Mouse (Mus musculus) urinary bladder, postnatal 4 days (tissue): ENCODE results near the gene Mospd2.
A peak's percentile ranks its signal among the peaks of the same experiment; 100 is the strongest.

Experiments
- DNase-seq, 2 experiments: peaks; one replicate each; pipeline ENCODE4 v3.0.0; 2021 to 2022; ENCODE audit warnings: low spot score in 2 of 2

The Mospd2 gene

DNA sequence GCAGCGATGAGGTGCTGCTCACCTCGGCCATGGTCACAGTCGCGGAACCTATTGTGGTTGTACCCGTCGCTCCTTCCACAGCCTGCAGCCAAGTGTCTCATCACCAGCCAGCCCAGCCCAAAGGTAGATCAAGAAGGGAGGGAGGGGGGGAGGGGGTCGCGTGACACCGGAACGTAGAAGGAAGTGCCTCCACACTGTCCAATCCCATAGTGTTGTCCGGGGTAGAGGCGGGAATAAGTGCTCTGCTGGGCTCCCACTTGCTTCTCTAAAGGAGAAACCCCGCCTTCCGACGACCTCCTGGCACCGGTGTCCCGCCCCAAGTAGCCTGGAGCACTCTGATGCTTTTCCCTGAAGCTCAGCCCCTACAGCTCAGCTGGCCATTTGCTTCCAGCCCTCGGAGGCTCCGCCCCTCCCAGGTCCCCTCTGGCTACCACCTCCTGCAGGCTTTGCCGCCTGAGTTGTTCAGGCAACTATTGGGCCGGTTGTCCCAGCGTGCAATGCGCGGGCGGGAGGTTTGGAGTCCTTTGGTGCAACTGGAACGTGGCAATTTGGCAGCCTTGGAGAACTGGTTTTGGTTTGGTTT lies at the start of gene Mospd2, which contains the start of gene Fancb:
Gene Mospd2, minus strand, starts transcription at position 183 of the 583 bp plus-strand sequence.
Gene Fancb, plus strand, starts transcription at position 400 of the 583 bp plus-strand sequence.
- peak; percentile 78 to 84 for DNase-seq

GRCm38 (mm10) chrX:165004779-165005324 lies 24.7 kb upstream of the Mospd2 start, which contains the start of gene Gm17604:
Gene Gm17604, minus strand, starts transcription at chrX:165004829.
- DNase-seq, result no peak

- DNase-seq, result no peak
Observed at GRCm38 (mm10) chrX:165003141-165003540, 23.0 kb upstream of the Mospd2 start.

- no peak for DNase-seq
Observed at GRCm38 (mm10) chrX:164978866-164979265, 1.3 kb downstream of the Mospd2 start.

DNA sequence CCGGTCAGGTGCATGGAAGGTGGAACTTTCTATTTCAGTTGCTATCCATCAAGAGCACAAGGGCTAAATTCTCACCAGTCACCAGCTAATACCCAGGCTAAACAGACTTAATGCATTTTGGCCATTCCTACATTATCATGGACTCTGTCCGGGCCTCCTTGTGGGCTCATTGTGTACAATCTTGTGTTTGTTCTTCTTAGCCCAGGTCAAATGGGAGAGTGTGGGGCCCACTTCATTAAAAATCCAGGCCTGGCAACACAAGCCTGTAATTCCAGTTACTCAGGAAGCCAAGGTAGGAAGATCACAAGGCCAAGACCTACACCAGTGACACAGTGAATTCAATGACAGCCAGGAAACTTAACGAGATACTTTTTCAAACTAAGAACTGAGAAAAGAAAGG lies 9.0 kb downstream of the Mospd2 start:
- no peak for DNase-seq

GRCm38 (mm10) chrX:164965750-164966448 lies 14.3 kb downstream of the Mospd2 start:
- no peak for DNase-seq

GRCm38 (mm10) chrX:164952601-164953375 lies 27.4 kb downstream of the Mospd2 start:
- no peak for DNase-seq

- DNase-seq, result no peak
Observed at GRCm38 (mm10) chrX:164951858-164952576, 28.2 kb downstream of the Mospd2 start.

DNA sequence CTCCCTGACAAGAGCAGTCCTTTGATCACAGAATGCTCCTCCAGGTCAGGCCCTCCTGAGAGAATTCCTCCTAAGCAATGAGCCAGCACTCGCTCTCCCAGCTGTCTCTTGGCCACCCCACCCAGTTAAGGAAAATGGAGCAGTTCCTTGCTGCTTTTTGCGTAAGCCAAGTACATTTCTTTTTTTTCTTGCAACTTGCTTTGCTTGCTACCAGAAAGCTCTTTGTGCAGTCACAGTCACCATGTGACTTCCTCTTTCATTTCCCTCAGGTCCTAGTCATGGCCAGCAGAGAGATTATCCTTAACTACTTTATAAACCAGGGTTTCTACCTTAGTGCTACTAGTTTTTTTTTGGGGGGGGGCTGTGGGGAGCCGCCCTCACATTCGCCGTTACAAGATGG lies 38.6 kb downstream of the Mospd2 start:
- no peak for DNase-seq

GRCm38 (mm10) chrX:164912993-164913392 lies 67.2 kb downstream of the Mospd2 start:
- DNase-seq, result no peak

GRCm38 (mm10) chrX:164912186-164912585 lies 68.0 kb downstream of the Mospd2 start:
- no peak for DNase-seq

DNA sequence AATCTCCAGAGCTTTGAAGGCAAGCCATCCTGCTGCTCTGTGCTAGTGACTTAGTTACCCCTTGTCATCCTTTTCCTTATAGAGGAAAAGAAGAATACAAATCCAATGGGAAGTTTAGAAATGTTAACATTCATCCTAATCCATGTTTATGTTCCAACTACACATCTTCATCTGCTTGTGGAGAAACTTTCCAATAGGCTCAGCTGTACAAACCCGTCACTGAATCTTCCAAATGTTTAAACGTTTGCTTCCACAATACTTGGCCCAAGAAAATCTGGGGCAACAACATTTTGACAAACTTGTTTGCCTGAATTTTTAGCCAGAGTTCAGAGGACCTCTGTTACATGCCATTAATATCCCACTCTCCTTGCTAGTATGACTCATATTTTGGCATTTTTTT lies 78.3 kb downstream of the Mospd2 start:
- no peak for DNase-seq

GRCm38 (mm10) chrX:164899805-164900204 lies 80.4 kb downstream of the Mospd2 start:
- DNase-seq, result no peak

DNA sequence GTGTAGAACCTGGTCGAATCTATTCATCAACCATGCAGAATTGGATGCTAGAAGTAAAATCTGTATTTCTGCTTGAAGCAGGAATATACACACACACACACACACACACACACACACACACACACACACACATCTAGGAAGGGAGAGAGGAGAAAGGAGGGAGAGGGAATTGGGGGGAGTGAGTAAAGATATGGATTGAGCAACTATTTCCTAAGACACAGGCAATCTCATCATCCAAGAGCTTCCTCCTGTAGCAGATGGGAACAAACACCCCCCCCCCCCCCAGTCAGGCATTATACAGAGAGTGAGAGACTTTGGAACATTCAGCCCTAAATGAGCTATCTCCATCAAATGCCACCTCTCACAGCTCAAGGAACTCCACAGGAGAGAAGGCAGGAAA lies 93.9 kb downstream of the Mospd2 start:
- DNase-seq, result no peak
